28 mouse cellular contexts compared by ENCODE assay signal in genomic region chr7:110597141-110597540, GRCm38 (mm10). TPM values are rescaled to one million over a fixed set of nuclear protein-coding genes. Genes with fewer than 3 reads are reported as not detected.
"Had no signal": no experiment of that assay in that cellular context is flagged by ENCODE, and none has a peak within 500 bp of the region (broad histone marks: within the 10 kb centered on the region; RNA-seq: fewer than 3 reads in every experiment).

No protein-coding gene starts in this region.

- H3K4me1 ChIP-seq: embryonic facial prominence, embryonic 10.5 days; embryonic facial prominence, embryonic 12.5 days; embryonic facial prominence, embryonic 13.5 days; embryonic facial prominence, embryonic 15.5 days; forebrain, embryonic 10.5 days; forebrain, embryonic 12.5 days; forebrain, embryonic 13.5 days had no signal

- H3K36me3 ChIP-seq: embryonic facial prominence, embryonic 12.5 days; embryonic facial prominence, embryonic 15.5 days had no signal

- H3K9ac ChIP-seq: embryonic facial prominence, embryonic 12.5 days; embryonic facial prominence, embryonic 13.5 days; embryonic facial prominence, embryonic 15.5 days; forebrain, embryonic 12.5 days; forebrain, embryonic 13.5 days; forebrain, embryonic 15.5 days; forebrain, postnatal 0 days had no signal

- DNase-seq: cerebellum, adult 18-20 months; cerebellum, adult 2 months; cerebellum, adult 8-10 months; cerebellum, adult 9-10 months; cerebellum, adult 9-11 months; cerebellum, postnatal 10 days; cerebellum, postnatal 14 days; cerebellum, postnatal 25 days; cerebellum, postnatal 36 days; embryo, embryonic 11 days; forebrain, postnatal 0 days; gastrocnemius, adult 2 months; gastrocnemius, postnatal 10 days; gastrocnemius, postnatal 14 days; gastrocnemius, postnatal 25 days; gastrocnemius, postnatal 36 days; heart, adult 18-20 months had no signal

- H3K27me3 ChIP-seq: embryonic facial prominence, embryonic 12.5 days; embryonic facial prominence, embryonic 13.5 days; embryonic facial prominence, embryonic 15.5 days; forebrain, embryonic 12.5 days; forebrain, embryonic 13.5 days; forebrain, embryonic 15.5 days had no signal

- H3K4me3 ChIP-seq: embryonic facial prominence, embryonic 10.5 days; embryonic facial prominence, embryonic 12.5 days; embryonic facial prominence, embryonic 13.5 days; embryonic facial prominence, embryonic 15.5 days; erythroblast, embryonic 14.5 days; forebrain, embryonic 10.5 days; forebrain, embryonic 12.5 days; forebrain, embryonic 13.5 days; forebrain, embryonic 15.5 days; gastrocnemius, adult 2 months had no signal

- H3K27ac ChIP-seq: embryonic facial prominence, embryonic 10.5 days; embryonic facial prominence, embryonic 12.5 days; embryonic facial prominence, embryonic 13.5 days; embryonic facial prominence, embryonic 15.5 days; forebrain, embryonic 10.5 days; forebrain, embryonic 12.5 days; forebrain, embryonic 13.5 days; forebrain, embryonic 15.5 days; gastrocnemius, adult 2 months had no signal

RNA-seq across cellular contexts. Expression of gene Sbf2, which starts 17.6 kb away (rescaled TPM):
- polyA plus RNA-seq: erythroblast, embryonic 14.5 days had no signal

RNA-seq across cellular contexts. Expression of gene Adm, which starts 30.3 kb away (rescaled TPM):
- total RNA-seq: common myeloid progenitor, adult 5-6 weeks; granulocyte monocyte progenitor cell, adult 5-6 weeks had no signal
- polyA plus RNA-seq: erythroblast, embryonic 14.5 days had no signal
